Mouse (Mus musculus) heart, postnatal 0 days (tissue): ENCODE measurements around the gene Ccni.

ENCODE experiments used
- CTCF ChIP-seq: IDR thresholded peaks from 2 replicates; pipeline ENCODE4 v1.5.1; 2016; ENCODE audit warnings: antibody characterized with exemption, control low read depth, low read depth
- EP300 ChIP-seq: IDR thresholded peaks from 2 replicates; pipeline ENCODE4 v1.6.1; 2016; ENCODE audit warnings: antibody characterized with exemption, low read depth

GRCm38 (mm10) chr5:93251001-93251760 is 44.9 kb upstream of the Ccni start:
- no peak for TF ChIP-seq EP300
- TF ChIP-seq CTCF = no peak
